Mouse (Mus musculus) lung, postnatal 25 days (tissue): Measurements from ENCODE around the gene Vmn1r218.
"Not testable (repeated sequence)": the region's sequence is repeated elsewhere in the genome, so short reads cannot be mapped to it uniquely, and the experiment has no call there.

Experiments used
- DNase-seq: peaks from one replicate; pipeline ENCODE4 v3.0.0; 2022; ENCODE audit warnings: low spot score

Gene Vmn1r218

GRCm38 (mm10) chr13:23133099-23133498, at the start of gene Vmn1r218:
TSS of gene Vmn1r218 (plus strand) at chr13:23133155.
- DNase-seq, result no peak

GRCm38 (mm10) chr13:23094386-23094785, 38.6 kb upstream of the Vmn1r218 start:
- no peak for DNase-seq

DNA sequence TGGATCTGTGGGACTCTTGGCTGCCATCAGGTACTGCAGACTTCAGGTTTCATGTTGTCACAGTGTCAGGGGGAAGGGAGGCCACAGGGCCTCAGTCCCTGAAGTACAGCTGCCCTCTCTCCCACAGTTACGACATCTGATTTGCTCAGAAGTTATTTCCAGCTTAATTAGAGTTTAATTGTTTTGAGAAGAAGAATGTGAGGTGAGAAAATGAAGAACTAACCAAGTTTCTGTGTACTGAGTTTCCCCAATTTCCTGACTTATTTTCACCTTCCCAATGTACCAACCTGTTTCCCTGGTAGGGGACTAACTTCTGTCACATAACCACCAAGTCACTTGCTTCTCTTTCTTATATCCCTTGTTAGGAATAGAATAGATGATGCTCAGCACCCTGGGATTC, 14.8 kb upstream of the Vmn1r218 start, which contains the start of gene Vmn1r217:
Vmn1r217 (minus strand) TSS at position 101 of the 400 bp plus-strand sequence.
- not testable (repeated sequence) for DNase-seq

GRCm38 (mm10) chr13:23120611-23121010, 12.3 kb upstream of the Vmn1r218 start:
- DNase-seq, result no peak

- no peak for DNase-seq
These were observed 546 bp downstream of the Vmn1r218 start for GRCm38 (mm10) chr13:23133501-23133900.

- no peak for DNase-seq
These were observed 5.9 kb downstream of the Vmn1r218 start for GRCm38 (mm10) chr13:23138880-23139279.

DNA sequence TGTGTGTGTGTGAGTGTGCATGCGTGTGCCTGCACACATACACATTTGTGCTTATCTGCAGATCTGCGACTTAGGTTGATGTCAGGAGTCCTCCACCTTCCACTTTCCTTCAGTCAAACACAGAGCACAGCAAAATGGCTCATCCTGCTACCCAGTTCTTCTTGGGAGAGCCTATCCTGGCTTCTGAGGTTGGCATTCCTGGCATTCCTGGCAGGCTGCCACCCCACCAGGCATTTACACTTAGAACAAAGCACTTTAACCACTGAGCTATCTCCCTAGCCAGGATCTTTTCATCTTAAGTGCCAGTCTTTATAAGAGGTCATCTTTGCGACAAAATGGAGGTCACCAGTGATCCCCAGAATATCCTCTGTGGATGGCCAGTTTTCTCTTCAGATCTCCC, 24.9 kb downstream of the Vmn1r218 start:
- DNase-seq, result no peak

DNA sequence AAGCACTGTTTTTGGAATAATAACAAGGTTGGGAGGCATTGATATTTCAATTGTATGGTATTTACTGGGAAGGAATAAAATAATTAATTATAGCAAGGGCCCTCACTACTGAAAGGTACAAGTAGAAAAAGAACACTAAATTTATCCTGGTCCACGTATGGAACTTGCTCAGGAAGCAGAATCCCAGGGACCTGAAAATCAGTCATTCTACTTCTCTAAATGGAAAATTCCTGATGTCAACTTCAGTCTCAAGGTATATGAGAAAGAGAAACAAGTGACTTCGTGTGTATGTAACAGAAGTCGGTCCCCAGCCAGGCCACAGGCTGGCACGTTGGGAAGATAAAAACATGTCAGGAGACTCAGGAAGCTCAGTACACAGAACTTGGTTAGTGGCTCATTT, 26.1 kb downstream of the Vmn1r218 start, which contains the start of gene Vmn1r219:
Vmn1r219 (plus strand) TSS at position 301 of the 400 bp plus-strand sequence.
- no peak for DNase-seq

DNA sequence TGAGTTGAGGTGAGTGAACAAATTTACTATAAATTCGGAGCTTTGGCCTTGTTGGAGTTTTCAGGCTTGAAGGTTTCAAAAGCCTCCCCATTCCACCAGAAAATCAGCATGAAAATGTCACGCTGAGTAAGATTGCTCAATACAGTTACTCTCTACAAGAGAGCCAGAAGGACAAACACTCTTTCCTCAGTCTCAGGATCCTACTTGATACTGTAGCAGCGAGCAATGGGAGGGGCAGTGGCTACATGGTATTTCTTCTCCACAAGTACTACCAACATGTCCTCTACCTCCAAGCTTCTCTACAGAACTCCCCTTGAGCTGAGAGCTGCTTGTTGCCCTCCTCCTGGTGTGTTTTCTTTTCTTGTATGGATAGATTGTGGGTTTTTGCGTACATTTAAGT, 33.5 kb downstream of the Vmn1r218 start:
- DNase-seq, result peak; percentile 8

GRCm38 (mm10) chr13:23187875-23188274, 54.9 kb downstream of the Vmn1r218 start, which contains the start of gene Vmn1r220:
TSS of gene Vmn1r220 (minus strand) at chr13:23187975.
- no peak for DNase-seq
